Mouse (Mus musculus): Measurements from ENCODE around the gene Klhl25. TPM values are rescaled to one million over a fixed set of nuclear protein-coding genes. Genes with fewer than 3 reads are reported as not detected.
"Not testable (repeated sequence)": the region's sequence is repeated elsewhere in the genome, so short reads cannot be mapped to it uniquely, and the experiment has no call there.

Klhl25 gene
- total and polyA plus RNA-seq, 2 experiments from 2014 or later = 16.6 to 37.0 TPM

DNA sequence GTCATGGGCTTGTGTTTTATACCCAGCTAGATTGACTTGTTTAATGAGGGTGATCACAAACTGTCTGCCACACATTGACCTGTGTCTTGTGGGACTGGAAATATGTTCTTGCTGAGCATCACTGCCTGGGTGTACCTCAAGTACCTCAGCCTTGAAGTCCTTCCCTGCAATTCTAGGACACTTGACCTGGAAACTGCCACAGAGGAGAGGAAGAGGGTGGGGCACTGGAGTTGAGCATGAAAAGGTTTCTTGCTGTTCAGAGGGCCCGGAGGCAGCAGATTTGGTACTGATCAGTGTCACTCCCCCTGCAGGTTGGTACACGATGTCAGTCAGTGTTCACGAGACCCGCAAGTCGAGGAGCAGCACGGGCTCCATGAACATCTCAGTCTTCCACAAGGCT, 16.9 kb downstream of the Klhl25 start:
- H3K36me3 ChIP-seq (ENCODE audit: insufficient read depth) = peaks cover 30% of the 10 kb centered on the region
- TF ChIP-seq CTCF (IDR thresholded peaks at IDR 0.05; ENCODE audit: low read depth) = no peak
- no peak overlapping the region for H3K4me3 ChIP-seq (ENCODE audit: low read depth, low read length)
- ATAC-seq (no peak), DNase-seq (no peak)
- H3K27me3 ChIP-seq (ENCODE audit: insufficient read depth, low read length) = no peaks in the 10 kb centered on the region
- no peak overlapping the region for H3K4me2 ChIP-seq (ENCODE audit: low read depth)
- no peak overlapping the region for H3K9ac ChIP-seq
- H3K4me1 ChIP-seq (ENCODE audit: insufficient read depth) = no peaks in the 10 kb centered on the region
- no peak overlapping the region for H3K27ac ChIP-seq (ENCODE audit: low read depth, low read length)
- 98% methylated on average over 6 of the region's 6 CpGs for WGBS
- H3K9me3 ChIP-seq (ENCODE audit: low read length) = no peaks in the 10 kb centered on the region

DNA sequence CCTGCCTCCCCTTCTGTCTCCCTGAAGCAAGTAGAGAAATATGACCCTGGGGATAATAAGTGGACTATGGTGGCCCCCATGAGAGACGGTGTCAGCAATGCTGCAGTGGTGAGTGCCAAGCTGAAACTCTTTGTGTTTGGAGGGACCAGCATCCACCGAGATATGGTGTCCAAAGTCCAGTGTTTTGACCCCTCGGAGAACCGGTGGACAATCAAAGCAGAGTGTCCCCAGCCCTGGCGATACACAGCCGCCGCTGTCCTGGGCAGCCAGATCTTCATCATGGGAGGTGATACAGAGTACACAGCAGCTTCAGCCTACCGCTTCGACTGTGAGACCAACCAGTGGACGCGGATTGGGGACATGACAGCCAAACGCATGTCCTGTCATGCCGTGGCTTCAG, 18.4 kb downstream of the Klhl25 start:
- no peaks in the 10 kb centered on the region for H3K27me3 ChIP-seq (ENCODE audit: insufficient read depth, low read length)
- H3K27ac ChIP-seq (ENCODE audit: low read depth, low read length) = no peak overlapping the region
- TF ChIP-seq CTCF (IDR thresholded peaks at IDR 0.05; ENCODE audit: low read depth) = no peak
- ATAC-seq (no peak), DNase-seq (no peak)
- no peak overlapping the region for H3K4me3 ChIP-seq (ENCODE audit: low read depth, low read length)
- no peaks in the 10 kb centered on the region for H3K9me3 ChIP-seq (ENCODE audit: low read length)
- WGBS = 91% methylated on average over 13 of the region's 13 CpGs
- H3K4me2 ChIP-seq (ENCODE audit: low read depth) = no peak overlapping the region
- no peak overlapping the region for H3K9ac ChIP-seq
- H3K36me3 ChIP-seq (ENCODE audit: insufficient read depth) = peaks cover 30% of the 10 kb centered on the region
- no peaks in the 10 kb centered on the region for H3K4me1 ChIP-seq (ENCODE audit: insufficient read depth)

DNA sequence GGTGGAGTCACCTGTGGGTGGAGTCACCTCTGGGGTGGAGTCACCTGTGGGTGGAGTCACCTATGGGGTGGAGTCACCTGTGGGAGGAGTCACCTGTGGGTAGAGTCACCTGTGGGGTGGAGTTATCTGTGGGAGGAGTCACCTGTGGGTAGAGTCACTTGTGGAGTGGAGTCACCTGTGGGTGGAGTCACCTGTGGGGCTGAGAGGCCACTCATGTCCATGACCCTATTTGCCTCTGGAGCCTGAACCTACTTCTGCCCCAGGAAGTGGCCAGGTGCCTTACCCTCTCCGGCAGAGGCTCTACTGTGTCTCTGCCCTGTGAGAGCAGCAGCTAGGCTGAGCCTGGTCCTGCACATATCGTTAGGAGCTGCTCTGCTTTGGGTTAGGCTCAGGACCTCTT, 20.6 kb downstream of the Klhl25 start:
- no peak overlapping the region for H3K9ac ChIP-seq
- DNase-seq (no peak), ATAC-seq (no peak)
- no peaks in the 10 kb centered on the region for H3K4me1 ChIP-seq (ENCODE audit: insufficient read depth)
- no peak overlapping the region for H3K4me3 ChIP-seq (ENCODE audit: low read depth, low read length)
- no peaks in the 10 kb centered on the region for H3K27me3 ChIP-seq (ENCODE audit: insufficient read depth, low read length)
- no peaks in the 10 kb centered on the region for H3K9me3 ChIP-seq (ENCODE audit: low read length)
- no peak overlapping the region for H3K27ac ChIP-seq (ENCODE audit: low read depth, low read length)
- H3K36me3 ChIP-seq (ENCODE audit: insufficient read depth) = peaks cover 43% of the 10 kb centered on the region
- 88% methylated on average over 2 of the region's 2 CpGs for WGBS
- H3K4me2 ChIP-seq (ENCODE audit: low read depth) = no peak overlapping the region
- no peak for TF ChIP-seq CTCF (IDR thresholded peaks at IDR 0.05; ENCODE audit: low read depth)

- no peak overlapping the region for H3K27ac ChIP-seq (ENCODE audit: low read depth, low read length)
- no peak for TF ChIP-seq CTCF (IDR thresholded peaks at IDR 0.05; ENCODE audit: low read depth)
- H3K27me3 ChIP-seq (ENCODE audit: insufficient read depth, low read length) = no peaks in the 10 kb centered on the region
- peaks cover 39% of the 10 kb centered on the region for H3K36me3 ChIP-seq (ENCODE audit: insufficient read depth)
- no peaks in the 10 kb centered on the region for H3K4me1 ChIP-seq (ENCODE audit: insufficient read depth)
- WGBS = 63% methylated on average over 9 of the region's 9 CpGs
- no peaks in the 10 kb centered on the region for H3K9me3 ChIP-seq (ENCODE audit: low read length)
- H3K4me3 ChIP-seq (ENCODE audit: low read depth, low read length) = no peak overlapping the region
- DNase-seq (no peak), ATAC-seq (no peak)
- no peak overlapping the region for H3K4me2 ChIP-seq (ENCODE audit: low read depth)
- H3K9ac ChIP-seq = no peak overlapping the region
Measured at GRCm38 (mm10) chr7:75870551-75870950, 22.4 kb downstream of the Klhl25 start.

GRCm38 (mm10) chr7:75872255-75872654, 24.1 kb downstream of the Klhl25 start:
- no peaks in the 10 kb centered on the region for H3K27me3 ChIP-seq (ENCODE audit: insufficient read depth, low read length)
- ATAC-seq (peak; percentile 40; the same call in 1 of the 2 replicates), DNase-seq (no peak)
- H3K9ac ChIP-seq = no peak overlapping the region
- TF ChIP-seq CTCF (IDR thresholded peaks at IDR 0.05; ENCODE audit: low read depth) = no peak
- H3K4me1 ChIP-seq (ENCODE audit: insufficient read depth) = no peaks in the 10 kb centered on the region
- WGBS = 79% methylated on average over 5 of the region's 5 CpGs
- no peak overlapping the region for H3K4me2 ChIP-seq (ENCODE audit: low read depth)
- H3K36me3 ChIP-seq (ENCODE audit: insufficient read depth) = peaks cover 22% of the 10 kb centered on the region
- H3K4me3 ChIP-seq (ENCODE audit: low read depth, low read length) = no peak overlapping the region
- no peak overlapping the region for H3K27ac ChIP-seq (ENCODE audit: low read depth, low read length)
- H3K9me3 ChIP-seq (ENCODE audit: low read length) = no peaks in the 10 kb centered on the region

- no peak overlapping the region for H3K4me2 ChIP-seq (ENCODE audit: low read depth)
- WGBS = 87% methylated on average over 8 of the region's 8 CpGs
- H3K27ac ChIP-seq (ENCODE audit: low read depth, low read length) = no peak overlapping the region
- no peaks in the 10 kb centered on the region for H3K27me3 ChIP-seq (ENCODE audit: insufficient read depth, low read length)
- no peaks in the 10 kb centered on the region for H3K4me1 ChIP-seq (ENCODE audit: insufficient read depth)
- peaks cover 22% of the 10 kb centered on the region for H3K36me3 ChIP-seq (ENCODE audit: insufficient read depth)
- no peak overlapping the region for H3K4me3 ChIP-seq (ENCODE audit: low read depth, low read length)
- no peak for ATAC-seq
- H3K9ac ChIP-seq = no peak overlapping the region
- no peak for DNase-seq
- no peaks in the 10 kb centered on the region for H3K9me3 ChIP-seq (ENCODE audit: low read length)
- no peak for TF ChIP-seq CTCF (IDR thresholded peaks at IDR 0.05; ENCODE audit: low read depth)
Measured at GRCm38 (mm10) chr7:75872697-75873096, 24.6 kb downstream of the Klhl25 start.

DNA sequence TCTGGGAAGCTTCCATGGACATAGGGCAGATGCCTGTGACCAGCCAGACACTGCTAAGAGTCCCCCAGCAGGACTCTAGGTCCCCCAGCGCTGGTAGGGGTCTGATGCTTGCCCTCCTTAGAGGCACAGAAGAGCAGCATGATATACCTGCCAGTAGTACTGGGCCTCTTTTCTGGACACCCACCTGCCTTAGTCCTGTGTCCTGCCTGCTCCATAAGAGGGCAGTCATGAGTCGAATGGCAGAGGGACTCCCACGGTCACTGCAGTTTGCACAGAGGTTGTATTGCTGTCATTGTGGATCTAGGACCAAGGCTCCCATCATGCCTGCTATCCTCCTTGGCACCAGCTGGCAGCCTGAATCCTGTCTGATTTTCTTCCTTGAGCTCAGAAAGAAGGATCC, 25.1 kb downstream of the Klhl25 start:
- peak; percentile 40; the same call in 1 of the 2 replicates for TF ChIP-seq CTCF (IDR thresholded peaks at IDR 0.05; ENCODE audit: low read depth)
- no peak overlapping the region for H3K27ac ChIP-seq (ENCODE audit: low read depth, low read length)
- WGBS = 72% methylated on average over 3 of the region's 3 CpGs
- H3K27me3 ChIP-seq (ENCODE audit: insufficient read depth, low read length) = no peaks in the 10 kb centered on the region
- peaks cover 22% of the 10 kb centered on the region for H3K36me3 ChIP-seq (ENCODE audit: insufficient read depth)
- no peak for DNase-seq
- H3K9ac ChIP-seq = no peak overlapping the region
- no peaks in the 10 kb centered on the region for H3K9me3 ChIP-seq (ENCODE audit: low read length)
- no peaks in the 10 kb centered on the region for H3K4me1 ChIP-seq (ENCODE audit: insufficient read depth)
- no peak overlapping the region for H3K4me2 ChIP-seq (ENCODE audit: low read depth)
- no peak for ATAC-seq
- no peak overlapping the region for H3K4me3 ChIP-seq (ENCODE audit: low read depth, low read length)

- H3K9me3 ChIP-seq (ENCODE audit: low read length) = no peaks in the 10 kb centered on the region
- no peak for ATAC-seq
- H3K27ac ChIP-seq (ENCODE audit: low read depth, low read length) = no peak overlapping the region
- no peak overlapping the region for H3K4me2 ChIP-seq (ENCODE audit: low read depth)
- WGBS = 96% methylated on average over 7 of the region's 7 CpGs
- no peaks in the 10 kb centered on the region for H3K27me3 ChIP-seq (ENCODE audit: insufficient read depth, low read length)
- no peak overlapping the region for H3K4me3 ChIP-seq (ENCODE audit: low read depth, low read length)
- TF ChIP-seq CTCF (IDR thresholded peaks at IDR 0.05; ENCODE audit: low read depth) = no peak
- H3K9ac ChIP-seq = no peak overlapping the region
- peaks cover 22% of the 10 kb centered on the region for H3K36me3 ChIP-seq (ENCODE audit: insufficient read depth)
- no peaks in the 10 kb centered on the region for H3K4me1 ChIP-seq (ENCODE audit: insufficient read depth)
- DNase-seq = no peak
Measured at GRCm38 (mm10) chr7:75873746-75874145, 25.6 kb downstream of the Klhl25 start.

DNA sequence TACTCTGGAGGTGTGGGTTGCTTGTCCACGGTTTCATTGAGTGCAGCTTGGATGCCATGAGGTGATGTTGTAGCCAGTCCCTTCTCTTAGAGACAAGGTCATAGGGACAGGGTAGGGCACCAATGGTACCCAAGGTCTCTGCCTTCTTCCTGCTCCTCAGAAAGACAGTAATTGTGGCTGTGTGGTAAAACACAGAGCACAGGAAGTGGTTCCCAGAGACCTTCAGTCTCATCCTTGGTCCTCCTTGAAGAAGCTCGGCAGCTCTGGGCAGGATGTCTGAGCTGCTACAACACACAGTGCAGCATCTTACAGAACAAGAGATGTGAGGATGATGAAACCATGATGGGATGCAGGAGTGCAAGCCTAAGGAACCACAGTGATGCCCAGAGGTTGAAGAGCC, 31.3 kb downstream of the Klhl25 start:
- H3K9me3 ChIP-seq (ENCODE audit: low read length); H3K4me2 ChIP-seq (ENCODE audit: low read depth); H3K36me3 ChIP-seq (ENCODE audit: insufficient read depth); H3K9ac ChIP-seq; H3K4me1 ChIP-seq (ENCODE audit: insufficient read depth); H3K27ac ChIP-seq (ENCODE audit: low read depth, low read length); H3K4me3 ChIP-seq (ENCODE audit: low read depth, low read length); DNase-seq; ATAC-seq; H3K27me3 ChIP-seq (ENCODE audit: insufficient read depth, low read length): not testable (repeated sequence)
- WGBS = 89% methylated on average over 2 of the region's 2 CpGs
